Mouse (Mus musculus): ENCODE results near the gene Cdh9.

The Cdh9 gene

GRCm38 (mm10) chr15:16728470-16729011 is at the start of gene Cdh9:
Cdh9 (plus strand) TSS chr15:16728756.
- DNase-seq (ENCODE audit: low spot score) = no peak

GRCm38 (mm10) chr15:16679096-16679495 is 49.5 kb upstream of the Cdh9 start:
- no peak for DNase-seq (ENCODE audit: low spot score)

GRCm38 (mm10) chr15:16699821-16700220 is 28.7 kb upstream of the Cdh9 start:
- no peak for DNase-seq (ENCODE audit: low spot score)

- no peak for DNase-seq (ENCODE audit: low spot score)
Measured at GRCm38 (mm10) chr15:16702340-16702739, 26.2 kb upstream of the Cdh9 start.

GRCm38 (mm10) chr15:16739088-16739487 is 10.5 kb downstream of the Cdh9 start:
- no peak for DNase-seq (ENCODE audit: low spot score)

GRCm38 (mm10) chr15:16746672-16747071 is 18.1 kb downstream of the Cdh9 start:
- no peak for DNase-seq (ENCODE audit: low spot score)

- no peak for DNase-seq (ENCODE audit: low spot score)
Measured at GRCm38 (mm10) chr15:16763252-16763651, 34.7 kb downstream of the Cdh9 start.

GRCm38 (mm10) chr15:16784575-16784974 is 56.0 kb downstream of the Cdh9 start:
- DNase-seq (ENCODE audit: low spot score) = no peak

- DNase-seq (ENCODE audit: low spot score) = no peak
Measured at GRCm38 (mm10) chr15:16792857-16793256, 64.3 kb downstream of the Cdh9 start.

GRCm38 (mm10) chr15:16801302-16801701 is 72.7 kb downstream of the Cdh9 start:
- no peak for DNase-seq (ENCODE audit: low spot score)

GRCm38 (mm10) chr15:16810787-16811186 is 82.2 kb downstream of the Cdh9 start:
- no peak for DNase-seq (ENCODE audit: low spot score)

GRCm38 (mm10) chr15:16814035-16814434 is 85.5 kb downstream of the Cdh9 start:
- no peak for DNase-seq (ENCODE audit: low spot score)

- DNase-seq (ENCODE audit: low spot score) = no peak
Measured at GRCm38 (mm10) chr15:16834761-16835160, 106.2 kb downstream of the Cdh9 start.

- DNase-seq (ENCODE audit: low spot score) = no peak
Measured at GRCm38 (mm10) chr15:16882542-16882941, 154.0 kb downstream of the Cdh9 start.

GRCm38 (mm10) chr15:16896674-16897073 is 168.1 kb downstream of the Cdh9 start:
- no peak for DNase-seq (ENCODE audit: low spot score)
